Mouse (Mus musculus) MN1 (cell line): ENCODE data around the gene Tesmin.

Experiments
- DNase-seq: peaks from one replicate; pipeline ENCODE4 v3.0.0-alpha.2; 2016; ENCODE audit warnings: low spot score

Gene Tesmin

GRCm38 (mm10) chr19:3388629-3389057 lies at the start of gene Tesmin:
Gene Tesmin, plus strand, starts transcription at chr19:3388857.
- DNase-seq: peak; percentile 79

GRCm38 (mm10) chr19:3339187-3339586 lies 49.5 kb upstream of the Tesmin start:
- DNase-seq: no peak

DNA sequence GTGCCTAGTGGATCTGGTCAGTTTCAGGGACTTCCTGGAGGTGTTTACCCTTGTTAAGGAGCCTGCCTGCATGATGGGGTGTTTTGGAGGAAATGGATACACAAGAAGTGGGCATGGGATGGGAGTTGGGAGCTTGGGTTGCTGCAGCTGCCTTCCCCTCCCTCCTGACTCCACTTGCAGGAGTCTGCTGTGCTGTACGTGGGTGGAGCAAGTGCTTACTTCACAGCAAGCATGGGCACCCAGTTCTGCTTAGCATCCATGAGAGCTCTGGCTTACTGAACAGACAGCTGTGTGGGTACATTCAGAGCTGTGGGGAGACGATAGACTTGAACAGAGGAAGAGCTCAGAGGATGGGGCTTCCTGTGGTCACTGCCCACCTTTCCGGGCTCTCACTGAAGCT lies 47.6 kb upstream of the Tesmin start:
- peak; percentile 29 for DNase-seq

GRCm38 (mm10) chr19:3343929-3344328 lies 44.7 kb upstream of the Tesmin start:
- DNase-seq: no peak

DNA sequence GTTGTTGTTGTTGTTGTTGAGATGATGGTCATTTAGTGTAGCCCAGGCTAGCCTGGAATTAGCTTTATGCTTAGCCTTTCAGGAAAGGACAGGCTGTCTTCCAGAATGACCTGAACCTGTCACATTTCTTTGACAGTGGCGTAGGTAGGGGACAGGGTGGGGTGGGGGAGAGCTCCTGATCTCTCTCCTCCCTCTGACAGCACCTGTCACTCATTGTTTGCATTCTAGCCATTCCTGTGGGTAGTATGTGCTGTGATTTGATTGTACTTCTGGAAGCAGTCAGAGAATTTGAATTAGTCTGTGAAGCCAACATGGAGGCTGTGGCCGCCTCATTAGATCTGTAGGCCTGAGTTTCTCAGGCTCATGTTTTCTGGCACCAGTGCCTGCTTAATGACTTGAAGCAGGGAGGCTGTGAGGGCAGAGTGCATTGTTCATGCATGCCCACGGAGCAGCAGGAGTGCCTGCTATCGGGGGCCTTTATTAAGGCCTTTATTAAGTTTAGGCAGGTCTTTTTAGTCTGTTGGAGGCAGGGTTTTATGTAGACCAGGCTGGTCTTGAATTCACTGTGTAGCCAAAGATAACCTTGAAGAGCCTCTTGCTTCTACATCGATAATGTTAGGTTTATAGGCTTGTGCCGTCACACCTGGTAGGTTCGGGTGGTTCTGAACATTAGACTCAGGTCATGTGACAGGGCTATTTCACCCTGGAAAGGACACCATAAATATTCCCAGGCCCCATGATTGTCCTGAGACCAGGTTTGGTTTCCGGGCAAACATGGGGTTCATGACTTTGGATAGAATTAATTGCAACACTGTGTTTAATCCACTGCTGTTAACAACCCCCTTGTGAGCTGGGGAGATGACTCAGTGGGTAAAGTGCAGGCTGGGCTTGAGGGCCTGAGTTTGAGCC lies 43.8 kb upstream of the Tesmin start:
- DNase-seq: no peak

DNA sequence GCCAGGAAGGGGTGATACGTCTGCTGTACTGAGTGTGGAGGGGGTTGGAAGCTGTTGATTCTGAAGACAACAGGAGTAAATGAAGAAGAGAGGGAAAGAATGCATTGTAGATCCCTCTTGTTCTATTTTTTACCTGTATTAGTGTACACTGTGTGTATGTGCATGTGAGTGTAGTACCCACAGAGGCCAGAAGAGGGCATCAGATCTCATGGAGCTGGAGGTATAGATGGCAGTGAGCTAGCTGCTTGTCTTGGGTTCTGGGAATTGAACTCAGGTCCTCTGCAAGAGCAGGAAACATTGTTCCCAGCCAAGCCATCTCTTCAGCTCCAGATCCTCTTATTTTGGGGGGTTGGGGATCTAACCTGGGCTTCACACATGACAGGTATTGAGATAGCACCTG lies 40.9 kb upstream of the Tesmin start:
- no peak for DNase-seq

DNA sequence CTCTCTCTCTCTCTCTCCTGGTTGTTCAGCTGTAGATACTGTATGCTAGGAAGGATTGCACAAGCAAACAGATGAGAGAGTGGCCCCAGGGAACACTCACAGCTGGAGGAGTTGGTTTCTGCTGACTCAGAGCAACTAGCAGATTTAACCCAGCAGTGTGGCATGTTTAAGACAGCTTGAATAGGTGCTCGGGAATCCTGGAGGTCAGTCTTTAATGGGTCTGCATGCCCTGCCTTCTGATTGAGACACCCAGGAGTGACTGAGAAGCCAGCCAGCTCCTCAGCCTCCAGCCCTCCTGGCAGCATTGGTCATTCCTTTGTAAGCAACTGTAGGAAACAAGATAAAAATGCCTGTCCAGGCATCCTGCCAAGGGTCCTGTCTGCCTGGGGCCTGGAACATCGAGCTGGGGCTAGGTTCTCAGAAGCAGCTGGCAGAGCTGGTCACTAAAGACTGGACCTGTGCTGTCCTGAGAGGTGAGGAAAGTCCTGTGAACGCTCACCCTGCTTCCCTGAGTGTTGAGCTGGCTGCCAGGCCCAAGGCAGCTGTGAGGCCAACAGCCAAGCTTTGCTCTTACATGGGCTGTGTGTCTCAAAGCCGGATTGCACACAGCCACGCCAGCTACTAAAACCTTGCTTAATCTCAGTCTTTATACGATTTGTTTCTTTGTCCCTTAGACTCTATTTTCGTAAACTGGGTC lies 35.1 kb upstream of the Tesmin start:
- DNase-seq: peak; percentile 87

GRCm38 (mm10) chr19:3355096-3355495 lies 33.6 kb upstream of the Tesmin start:
- DNase-seq: no peak

DNA sequence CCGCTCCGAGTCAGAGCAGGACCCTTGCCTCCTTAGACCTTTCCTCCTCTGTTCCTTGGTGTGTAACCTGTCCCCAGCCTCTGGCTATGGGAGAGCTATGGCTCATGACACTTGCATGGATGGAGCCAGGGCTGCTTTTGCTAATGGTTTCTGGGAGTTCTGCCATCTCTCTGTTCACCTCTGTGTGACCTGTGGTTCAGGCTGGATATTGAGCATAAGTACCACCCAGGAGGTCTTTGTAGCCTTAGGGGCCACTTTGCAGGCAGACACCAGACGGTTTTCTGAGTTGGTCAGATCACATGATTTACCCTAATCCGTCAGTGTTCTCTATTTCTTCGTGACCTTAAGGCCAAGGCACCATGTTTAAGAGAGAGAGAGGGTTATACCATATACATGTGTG lies 32.1 kb upstream of the Tesmin start:
- DNase-seq: no peak

DNA sequence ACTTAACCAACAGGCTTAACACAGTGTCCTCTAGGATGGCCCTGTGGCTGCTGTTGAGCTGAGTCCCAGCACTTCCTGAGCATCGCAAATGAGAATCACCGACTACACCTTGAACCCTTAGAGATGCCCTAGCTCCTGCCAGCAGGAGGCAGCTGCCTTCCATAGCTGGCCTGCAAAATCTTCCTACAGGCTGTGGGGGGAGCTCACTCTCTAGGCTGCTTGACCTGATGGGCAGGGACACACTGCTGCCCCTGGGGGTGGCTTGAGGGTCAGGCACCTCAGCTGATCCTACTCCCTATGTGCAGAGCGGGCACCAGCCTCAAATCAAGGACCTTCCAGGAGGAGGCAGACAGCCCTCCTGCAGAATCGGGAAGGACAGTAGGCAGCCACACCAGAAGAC lies 31.0 kb upstream of the Tesmin start:
- DNase-seq: no peak

DNA sequence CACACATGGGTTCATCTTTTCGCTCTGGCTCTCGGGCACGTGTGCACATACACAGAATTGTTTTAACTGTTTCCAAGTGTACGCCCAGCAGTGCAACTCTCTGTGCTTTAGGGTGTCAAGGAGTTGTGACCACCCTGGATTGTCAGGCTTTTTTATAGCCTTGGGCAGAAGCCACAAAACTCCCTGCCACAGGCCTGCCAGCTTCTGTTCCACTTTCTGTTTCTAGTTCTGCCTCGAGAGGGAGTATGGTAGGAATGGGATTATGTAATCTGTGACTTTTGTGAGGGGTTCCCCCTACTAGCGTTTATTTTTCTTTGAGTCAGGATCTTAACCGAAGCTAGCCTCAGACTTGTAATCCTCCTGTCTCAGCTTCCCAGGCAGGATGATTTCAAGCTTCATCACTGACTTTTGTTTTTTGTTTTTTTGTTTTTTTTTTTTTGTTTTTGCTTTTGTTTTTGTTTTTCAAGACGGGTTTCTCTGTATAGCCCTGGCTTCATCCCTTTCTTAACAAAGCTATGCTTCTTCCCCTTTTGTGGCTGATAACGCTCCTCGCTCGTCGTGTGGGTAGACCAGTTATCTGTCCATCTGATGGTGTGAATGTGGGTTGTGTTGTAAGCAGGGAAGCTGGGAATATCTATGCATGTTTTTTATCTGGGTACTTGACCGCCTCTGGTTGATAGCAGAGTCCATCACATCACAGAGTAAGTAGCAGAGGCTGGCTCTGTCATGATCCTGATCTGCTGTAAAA lies 28.6 kb upstream of the Tesmin start:
- DNase-seq: no peak

DNA sequence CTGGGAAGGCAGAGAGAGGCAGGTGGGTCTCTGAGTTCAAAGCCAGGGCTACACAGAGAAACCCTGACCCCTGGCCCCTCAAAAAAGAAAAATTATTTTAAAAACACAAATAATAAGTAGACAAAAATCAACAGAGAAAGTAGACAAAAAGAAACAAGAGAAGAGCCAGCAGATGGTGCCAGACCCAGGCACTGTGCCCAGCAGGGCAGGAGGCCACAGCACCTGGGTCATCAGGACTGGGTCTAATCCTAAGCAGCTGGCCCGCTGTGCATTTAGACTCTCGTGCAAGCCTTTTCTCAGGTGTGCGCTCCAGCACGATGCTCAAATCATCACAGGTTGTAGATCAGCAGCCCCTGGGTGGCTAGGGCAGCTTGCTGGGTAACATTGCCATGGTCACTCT lies 25.1 kb upstream of the Tesmin start:
- DNase-seq: no peak

DNA sequence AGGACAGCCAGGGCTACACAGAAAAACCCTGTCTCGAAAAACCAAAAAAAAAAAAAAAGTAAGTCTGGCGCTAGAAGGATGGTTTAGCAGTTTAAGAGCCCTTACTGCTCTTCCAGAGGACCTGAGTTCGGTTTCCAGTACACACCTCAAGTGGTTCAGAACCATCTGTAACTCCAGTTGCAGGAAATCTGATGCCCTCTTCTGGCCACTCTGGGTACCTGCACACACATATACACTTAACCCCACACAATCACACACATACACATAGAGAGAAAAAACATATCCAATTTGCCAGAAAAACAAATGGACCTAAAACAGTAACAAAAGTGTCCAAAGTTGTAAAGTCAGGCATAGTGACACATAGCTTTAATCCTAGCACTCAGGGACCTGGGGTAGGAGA lies 23.6 kb upstream of the Tesmin start:
- no peak for DNase-seq

DNA sequence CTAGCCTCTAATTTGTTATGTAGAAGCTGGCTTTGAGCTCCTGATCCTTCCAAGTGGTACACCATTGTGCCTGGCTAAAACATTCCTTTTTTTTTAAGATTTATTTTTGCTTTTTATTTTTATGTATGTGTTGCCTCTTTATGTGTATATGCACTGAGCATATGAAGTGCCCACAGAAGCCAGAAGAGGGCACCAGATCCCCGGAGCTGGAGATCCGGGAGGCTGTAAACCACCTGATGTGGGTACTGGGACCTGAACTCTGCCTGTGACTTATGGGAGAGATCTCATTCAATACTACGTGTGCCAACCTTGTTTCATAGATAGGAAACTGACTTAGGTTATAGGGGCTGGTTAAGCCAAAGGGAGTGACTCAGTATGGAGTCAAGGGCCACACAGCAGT lies 20.4 kb upstream of the Tesmin start:
- DNase-seq: no peak

DNA sequence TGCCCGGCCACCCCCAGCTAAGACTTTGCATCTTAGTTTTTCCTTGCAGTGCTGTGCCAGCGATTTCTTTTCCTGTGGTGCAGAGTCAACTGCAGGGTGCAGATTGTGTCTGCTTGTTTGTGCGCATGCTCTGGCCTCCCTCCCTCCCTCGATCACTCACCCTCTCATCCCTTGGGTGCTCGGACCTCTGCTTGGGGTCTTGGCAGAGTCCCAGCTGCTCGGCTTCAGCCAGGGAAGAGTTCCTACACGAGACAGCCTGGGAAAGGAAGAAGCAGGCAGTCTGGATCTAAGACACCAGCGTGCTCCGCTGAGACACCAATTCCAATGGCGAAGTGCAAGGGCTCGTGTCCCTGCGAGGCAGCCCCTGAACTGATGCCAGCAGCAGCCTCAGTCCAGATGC lies 15.3 kb upstream of the Tesmin start:
- no peak for DNase-seq

DNA sequence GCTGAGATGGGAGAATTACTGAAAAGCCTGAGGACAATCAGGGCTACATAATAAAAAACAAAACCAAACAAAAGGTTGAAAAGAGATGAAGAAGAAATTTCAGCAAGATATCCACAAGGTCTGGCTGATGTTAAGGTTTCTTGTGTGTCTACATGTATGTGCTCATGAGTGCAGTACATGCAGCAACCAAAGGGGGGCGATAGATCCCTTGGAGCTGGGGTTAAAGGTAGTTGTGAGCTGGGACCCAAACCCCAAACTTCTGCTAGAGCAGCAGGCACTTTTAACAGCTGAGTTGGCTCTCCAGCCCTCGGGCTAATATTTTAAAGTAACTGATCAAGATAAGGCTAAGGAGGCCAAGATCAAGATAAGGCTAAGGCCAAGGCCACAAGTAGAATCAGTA lies 14.6 kb upstream of the Tesmin start:
- no peak for DNase-seq

DNA sequence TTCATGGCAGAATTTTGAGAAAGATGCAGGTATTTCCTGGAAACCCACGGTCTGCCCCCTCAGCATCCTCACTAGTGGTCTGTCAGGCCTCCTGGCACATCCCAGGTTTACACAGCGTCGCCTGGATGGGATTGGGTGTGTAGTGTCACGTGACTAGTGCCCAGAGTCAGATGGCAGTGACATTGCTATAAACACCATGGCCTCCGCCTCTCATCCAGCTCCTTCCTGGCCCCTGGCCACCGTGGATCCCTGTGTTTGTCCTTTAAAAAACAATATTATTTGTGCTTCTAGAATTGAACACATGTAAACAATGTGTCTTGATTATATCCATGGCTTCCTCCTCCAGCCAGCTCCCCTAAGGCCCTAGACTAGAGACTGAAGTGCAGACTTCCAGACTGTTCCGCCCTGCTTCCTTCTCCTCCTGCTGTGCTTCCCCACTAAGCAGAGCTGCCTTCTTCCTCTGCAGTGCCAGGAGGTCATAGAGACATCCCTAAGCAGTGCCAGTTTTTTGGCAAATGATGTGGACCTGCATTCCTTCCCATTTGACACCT lies 12.6 kb upstream of the Tesmin start:
- DNase-seq: no peak

- no peak for DNase-seq
Observed at GRCm38 (mm10) chr19:3376966-3377715, 11.5 kb upstream of the Tesmin start.

DNA sequence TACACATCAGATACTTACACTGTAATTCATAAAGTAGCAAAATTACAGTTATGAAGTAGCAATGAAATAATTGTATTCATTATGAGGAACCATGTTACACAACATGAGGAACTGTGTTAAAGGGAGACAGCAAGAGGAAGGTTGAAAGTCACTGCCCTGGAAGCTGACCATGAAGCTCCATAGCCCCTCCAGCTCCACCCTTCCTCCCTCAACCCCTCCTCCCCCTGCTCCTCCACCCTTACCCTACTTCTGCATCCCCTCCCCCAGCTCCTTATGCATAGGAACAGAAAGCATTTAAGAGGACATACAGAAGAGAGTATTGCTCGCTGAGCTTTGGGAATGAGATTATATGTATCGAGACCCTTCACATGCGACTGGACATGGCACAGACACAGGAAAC lies 10.0 kb upstream of the Tesmin start:
- DNase-seq: no peak

- no peak for DNase-seq
Observed at GRCm38 (mm10) chr19:3388061-3388460, 596 bp upstream of the Tesmin start.

DNA sequence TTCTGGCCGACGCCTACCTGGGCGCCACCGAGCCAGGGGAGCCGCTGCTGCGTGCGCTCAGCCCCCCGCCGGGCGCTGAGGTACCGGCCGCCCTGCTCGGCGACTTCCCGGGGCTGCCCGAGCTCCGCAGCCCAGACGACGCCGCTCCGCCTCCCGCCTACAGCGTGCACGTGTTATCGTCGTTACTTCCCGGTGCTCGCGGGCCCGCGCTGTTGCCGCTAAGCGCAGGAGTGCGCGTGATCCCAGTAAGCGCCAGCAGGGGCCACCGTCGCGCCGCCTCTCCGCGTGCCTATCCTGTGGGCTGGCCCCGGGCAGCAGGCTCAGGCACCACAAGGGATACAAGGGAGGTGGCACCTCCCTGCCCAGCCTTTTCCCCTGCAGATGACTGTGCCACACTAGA lies 432 bp downstream of the Tesmin start:
- peak; percentile 76 for DNase-seq

DNA sequence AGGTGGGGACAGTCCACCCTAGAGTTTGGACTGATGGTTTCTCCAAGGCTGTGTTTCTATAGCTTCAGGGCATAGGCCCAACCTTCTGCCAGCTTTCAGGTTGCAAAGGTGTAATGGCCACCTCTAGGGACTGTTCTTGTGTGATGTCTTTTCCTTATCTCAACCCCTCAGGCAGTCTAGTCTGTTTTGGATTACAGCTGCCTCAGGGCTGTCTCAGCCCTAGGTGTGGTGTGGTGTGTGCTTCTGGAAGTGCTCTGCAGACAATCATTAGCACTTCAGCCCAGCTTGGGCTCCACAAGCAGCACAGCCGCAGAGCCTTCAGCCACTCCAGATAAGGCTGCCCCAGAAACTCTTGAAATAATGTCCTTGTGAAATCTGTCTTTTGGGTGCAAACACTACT lies 3.7 kb downstream of the Tesmin start:
- DNase-seq: peak; percentile 61
